Mouse (Mus musculus) forebrain, postnatal 0 days (tissue): ENCODE measurements around the gene Vsig10. TPM values are rescaled to one million over a fixed set of nuclear protein-coding genes. Genes with fewer than 3 reads are reported as not detected.
"Not testable (repeated sequence)": the region's sequence is repeated elsewhere in the genome, so short reads cannot be mapped to it uniquely, and the experiment has no call there.

Source experiments
- ATAC-seq: fragments of 200-750 bp; cut with Nextera tagmentation; 2 replicates; pipeline ENCODE4 v1.8.0; 2017; ENCODE audit warnings: mild to moderate bottlenecking, moderate library complexity
- DNase-seq: peaks from one replicate; pipeline ENCODE4 v3.0.0-alpha.2; 2015
- H3K27ac ChIP-seq: fragments of 300-500 bp; sonication (generic); 2 replicates; pipeline ENCODE4 v1.5.1; 2014; ENCODE audit warnings: low read depth, mild to moderate bottlenecking, antibody characterized with exemption, low read length, moderate library complexity, mixed read lengths
- H3K27me3 ChIP-seq: fragments of 300-500 bp; sonication (generic); 2 replicates; pipeline ENCODE4 v1.6.1; 2014; ENCODE audit warnings: mild to moderate bottlenecking, low read length, mixed read lengths; ENCODE audit not compliant: insufficient read depth
- H3K36me3 ChIP-seq: fragments of 300-500 bp; sonication (generic); 2 replicates; pipeline ENCODE4 v1.6.1; 2014; ENCODE audit warnings: mild to moderate bottlenecking, moderate library complexity; ENCODE audit not compliant: insufficient read depth
- H3K4me1 ChIP-seq: fragments of 300-500 bp; sonication (generic); 2 replicates; pipeline ENCODE4 v1.6.1; 2014; ENCODE audit warnings: antibody characterized with exemption; ENCODE audit not compliant: insufficient read depth
- H3K4me2 ChIP-seq: fragments of 300-500 bp; sonication (generic); 2 replicates; pipeline ENCODE4 v1.6.1; 2014; ENCODE audit warnings: low read depth, mild to moderate bottlenecking, moderate library complexity
- H3K4me3 ChIP-seq: fragments of 300-500 bp; sonication (generic); 2 replicates; pipeline ENCODE4 v1.5.1; 2014; ENCODE audit warnings: low read depth, low read length, mixed read lengths
- H3K9ac ChIP-seq: fragments of 300-500 bp; sonication (generic); 2 replicates; pipeline ENCODE4 v1.6.1; 2014; ENCODE audit warnings: mild to moderate bottlenecking
- H3K9me3 ChIP-seq: fragments of 300-500 bp; sonication (generic); 2 replicates; pipeline ENCODE4 v1.6.1; 2016; ENCODE audit warnings: low read length
- CTCF ChIP-seq: sonication (generic); IDR thresholded peaks from 2 replicates; pipeline ENCODE4 v1.5.1; 2016; ENCODE audit warnings: antibody characterized with exemption, control low read depth, low read depth
- WGBS: fragments of 180-500 bp; shearing (Covaris S2); extraction: QIAGEN DNeasy Blood & Tissue Kit; methylation state at CpG from one replicate; pipeline ENCODE4 v1.1.7; 2014; 5-methylcytosine and 5-hydroxymethylcytosine counted together
- polyA plus RNA-seq: library from polyadenylated mRNA; unstranded; fragments of >200 nt; fragmentation: Nextera tagmentation; extraction: Ambion mirVana; gene quantifications from 2 replicates; pipeline ENCODE4 v1.2.1, GENCODE M21; 2015
- total RNA-seq: library from RNA; depleted of rRNA; stranded (reverse); fragments of >200 nt; gene quantifications from 2 replicates; pipeline ENCODE4 v1.2.3, GENCODE M21; 2014

Gene Vsig10
- total and polyA plus RNA-seq, 2 experiments from 2014 or later: 1.0 to 1.4 TPM

DNA sequence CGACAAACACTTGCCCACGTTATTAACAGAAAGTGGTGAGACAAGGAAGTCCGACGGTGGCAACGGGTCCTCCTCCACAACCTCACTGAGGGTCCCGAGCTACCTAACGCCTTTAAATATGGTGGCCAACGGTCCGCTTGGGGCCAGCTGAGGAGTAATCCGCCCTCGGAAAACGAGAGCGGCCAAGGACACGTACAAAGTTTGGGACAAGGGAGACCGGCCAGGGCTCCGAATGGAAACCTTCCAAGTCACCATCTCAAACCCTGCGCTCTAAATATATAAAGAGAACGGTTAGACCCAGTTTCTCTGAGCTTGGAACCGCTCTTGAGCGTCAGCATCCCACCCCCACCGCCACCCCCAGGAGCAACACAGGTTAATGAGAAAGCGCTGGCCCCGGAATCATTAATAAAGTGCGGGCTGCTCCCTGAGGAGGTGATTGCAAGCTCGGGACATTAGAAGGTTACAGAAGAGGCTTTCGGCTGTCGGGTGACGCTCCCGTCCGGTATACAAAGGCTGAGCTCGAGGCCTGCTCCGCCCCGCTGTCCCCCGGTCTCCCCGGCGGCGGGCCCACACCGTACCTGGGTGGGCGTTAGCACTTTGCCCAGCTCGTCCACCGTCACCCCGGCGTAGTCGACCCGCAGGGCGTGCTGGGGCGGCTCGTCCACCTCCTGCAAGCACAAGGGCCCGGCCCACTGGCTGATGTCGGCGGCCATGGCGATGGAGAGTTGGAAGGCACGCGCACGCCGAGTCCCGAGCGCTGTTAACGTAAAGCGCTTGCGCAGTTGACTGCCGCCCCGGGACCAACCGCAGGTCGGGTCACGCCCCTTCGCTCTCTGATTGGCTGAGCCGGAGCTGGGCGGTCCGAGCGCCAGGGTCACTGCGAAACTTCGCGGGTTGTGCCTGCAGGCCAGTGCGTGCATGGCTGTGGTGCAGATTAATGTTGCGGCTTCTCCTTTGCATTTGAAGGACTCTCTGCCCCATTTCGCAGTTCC is 31.8 kb upstream of the Vsig10 start, which contains the start of gene Pebp1:
TSS of gene Pebp1 (minus strand) at position 795 of the 992 bp plus-strand sequence.
- Histone ChIP-seq H3K4me3 (peak within 1 kb of the TSS; percentile 67), H3K9me3 (no peaks in the 10 kb centered on the region), H3K4me2 (peak within 1 kb of the TSS; percentile 78), H3K36me3 (peaks cover 16% of the 10 kb centered on the region), H3K9ac (peak within 1 kb of the TSS; percentile 80), H3K4me1 (peaks cover 19% of the 10 kb centered on the region; the same call in 1 of the 2 replicates), H3K27me3 (no peaks in the 10 kb centered on the region), H3K27ac (peak within 1 kb of the TSS; percentile 46)
- WGBS: 3% methylated on average over 69 of the region's 77 CpGs
- ATAC-seq (peak; percentile 97), DNase-seq (peak; percentile 96)
- TF ChIP-seq CTCF: peak; percentile 24; the same call in 1 of the 2 replicates

DNA sequence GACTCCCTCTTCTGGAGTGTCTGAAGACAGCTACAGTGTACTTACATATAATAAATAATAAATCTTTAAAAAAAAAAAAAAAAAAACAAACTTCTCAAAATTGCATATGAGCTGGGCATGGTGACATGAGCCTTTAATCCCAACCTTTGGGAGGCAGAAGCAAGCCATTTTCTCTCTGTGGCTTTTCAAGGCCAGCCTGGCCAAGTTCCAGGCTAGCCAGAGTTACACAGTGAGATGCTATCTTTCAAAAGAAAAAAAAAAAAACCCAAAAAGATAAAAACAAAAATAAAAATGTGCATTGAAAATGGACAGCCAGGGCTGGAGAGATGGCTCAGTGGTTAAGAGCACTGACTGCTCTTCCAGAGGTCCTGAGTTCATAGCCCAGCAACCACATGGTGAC is 29.2 kb upstream of the Vsig10 start:
- peaks cover 12% of the 10 kb centered on the region; the same call in 1 of the 2 replicates for H3K4me1 ChIP-seq
- H3K27ac ChIP-seq: no peak overlapping the region
- TF ChIP-seq CTCF: no peak
- no peak overlapping the region for H3K4me3 ChIP-seq
- ATAC-seq: no peak
- no peaks in the 10 kb centered on the region for H3K27me3 ChIP-seq
- H3K9ac ChIP-seq: no peak overlapping the region
- H3K4me2 ChIP-seq: no peak overlapping the region
- no peaks in the 10 kb centered on the region for H3K9me3 ChIP-seq
- no peak for DNase-seq
- no peaks in the 10 kb centered on the region; the same call in 1 of the 2 replicates for H3K36me3 ChIP-seq

DNA sequence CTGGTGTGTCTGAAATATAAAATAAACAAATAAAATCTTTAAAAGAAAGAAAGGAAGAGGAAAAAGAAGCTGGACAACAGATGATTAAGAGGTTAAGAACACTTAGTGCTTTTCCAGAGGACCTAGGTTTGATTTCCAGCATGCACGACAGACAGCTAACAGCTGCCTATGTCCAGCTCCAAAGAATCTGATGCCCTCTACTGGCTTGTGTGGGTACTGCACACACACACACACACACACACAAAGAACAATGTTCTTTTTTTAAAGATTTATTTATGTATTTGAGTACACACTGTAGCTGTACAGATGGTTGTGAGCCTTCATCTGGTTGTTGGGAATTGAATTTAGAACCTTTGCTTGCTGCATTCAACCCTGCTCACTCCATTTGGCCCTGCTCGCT is 28.8 kb upstream of the Vsig10 start:
- no peak overlapping the region for H3K9ac ChIP-seq
- TF ChIP-seq CTCF: peak; percentile 33
- no peaks in the 10 kb centered on the region for H3K9me3 ChIP-seq
- no peak for DNase-seq
- H3K4me1 ChIP-seq: peaks cover 11% of the 10 kb centered on the region; the same call in 1 of the 2 replicates
- H3K4me3 ChIP-seq: no peak overlapping the region
- no peak overlapping the region for H3K27ac ChIP-seq
- ATAC-seq: no peak
- H3K4me2 ChIP-seq: no peak overlapping the region
- WGBS: 95% methylated on average over 2 of the region's 2 CpGs
- H3K36me3 ChIP-seq: no peaks in the 10 kb centered on the region
- no peaks in the 10 kb centered on the region for H3K27me3 ChIP-seq

DNA sequence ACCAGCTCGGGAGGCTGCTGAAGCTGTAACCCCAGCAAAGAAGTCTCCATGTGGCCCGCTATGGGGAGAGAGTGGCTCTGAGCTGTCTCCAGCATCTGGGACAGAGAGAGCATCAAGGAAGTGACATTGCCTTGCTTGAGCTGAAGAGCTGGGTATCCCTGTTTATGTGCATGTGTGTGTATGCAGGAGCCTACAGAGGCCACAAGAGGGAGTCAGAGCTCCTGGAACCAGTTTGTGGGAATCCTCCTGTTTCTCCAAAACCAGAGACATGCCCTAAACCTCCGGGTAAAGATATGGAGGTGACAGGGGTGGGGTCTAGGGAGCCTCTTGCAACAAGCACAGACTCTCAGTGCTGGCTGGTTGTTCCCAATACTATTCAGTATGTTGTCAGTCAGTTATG is 27.6 kb upstream of the Vsig10 start:
- H3K4me2 ChIP-seq: no peak overlapping the region
- no peak overlapping the region for H3K9ac ChIP-seq
- H3K27me3 ChIP-seq: no peaks in the 10 kb centered on the region
- no peaks in the 10 kb centered on the region for H3K36me3 ChIP-seq
- H3K4me1 ChIP-seq: 0 out of 2 replicates have a peak, but pooled peaks cover 4% of the 10 kb centered on the region
- DNase-seq (no peak), ATAC-seq (no peak)
- TF ChIP-seq CTCF: peak; percentile 52
- H3K9me3 ChIP-seq: no peaks in the 10 kb centered on the region
- no peak overlapping the region for H3K27ac ChIP-seq
- WGBS: 94% methylated on average over 3 of the region's 3 CpGs
- H3K4me3 ChIP-seq: no peak overlapping the region

DNA sequence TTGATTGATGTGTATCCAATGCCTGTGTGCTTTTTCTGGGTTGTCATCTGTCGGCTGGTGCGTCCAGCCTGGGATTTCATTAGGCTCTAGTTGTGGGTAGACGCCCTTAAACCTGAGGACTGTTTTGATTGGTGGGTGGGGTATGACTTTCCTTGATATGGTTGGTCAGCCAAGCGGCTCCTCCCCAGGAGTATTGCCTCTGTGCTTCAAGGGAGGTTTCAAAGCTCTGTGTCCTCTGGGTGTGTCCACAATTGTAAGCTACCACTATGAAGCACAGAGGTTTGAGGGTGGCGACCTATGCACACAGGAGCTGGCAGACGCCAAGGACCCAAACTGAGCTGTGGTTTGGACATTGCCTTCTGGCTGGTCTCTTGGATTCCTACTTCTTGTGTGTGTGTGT is 26.3 kb upstream of the Vsig10 start:
- no peak for DNase-seq
- WGBS: 85% methylated on average over 6 of the region's 6 CpGs

DNA sequence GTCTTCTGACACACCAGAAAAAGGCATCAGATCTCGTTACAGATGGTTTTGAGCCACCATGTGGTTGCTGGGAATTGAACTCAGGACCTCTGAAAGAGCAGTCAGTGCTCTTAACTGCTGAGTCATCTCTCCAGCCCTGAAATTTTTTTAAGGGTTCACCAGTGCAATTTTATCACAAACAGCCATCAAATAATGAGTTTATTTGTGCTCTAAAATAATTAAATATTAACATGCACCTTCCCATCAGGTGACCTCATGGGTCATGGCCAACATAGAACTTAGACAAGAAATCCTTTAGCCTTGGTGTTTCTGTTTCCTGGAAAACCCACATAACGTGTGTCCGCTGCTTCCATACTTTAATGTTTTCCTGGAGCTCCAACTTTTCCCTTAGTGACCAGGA is 25.1 kb upstream of the Vsig10 start:
- not testable (repeated sequence) for H3K27ac ChIP-seq, DNase-seq, H3K4me2 ChIP-seq, H3K9me3 ChIP-seq, H3K4me1 ChIP-seq, H3K4me3 ChIP-seq, H3K9ac ChIP-seq, H3K27me3 ChIP-seq, H3K36me3 ChIP-seq, ATAC-seq
- WGBS: 85% methylated on average over 3 of the region's 3 CpGs

More for the DNA sequence above, 26.3 kb upstream of the Vsig10 start:
- H3K4me3 ChIP-seq: no peak overlapping the region
- TF ChIP-seq CTCF: no peak
- H3K27ac ChIP-seq: no peak overlapping the region
- ATAC-seq: no peak
- H3K4me1 ChIP-seq: no peaks in the 10 kb centered on the region
- no peak overlapping the region for H3K9ac ChIP-seq
- H3K9me3 ChIP-seq: no peaks in the 10 kb centered on the region
- no peaks in the 10 kb centered on the region for H3K36me3 ChIP-seq
- no peak overlapping the region for H3K4me2 ChIP-seq
- no peaks in the 10 kb centered on the region for H3K27me3 ChIP-seq

DNA sequence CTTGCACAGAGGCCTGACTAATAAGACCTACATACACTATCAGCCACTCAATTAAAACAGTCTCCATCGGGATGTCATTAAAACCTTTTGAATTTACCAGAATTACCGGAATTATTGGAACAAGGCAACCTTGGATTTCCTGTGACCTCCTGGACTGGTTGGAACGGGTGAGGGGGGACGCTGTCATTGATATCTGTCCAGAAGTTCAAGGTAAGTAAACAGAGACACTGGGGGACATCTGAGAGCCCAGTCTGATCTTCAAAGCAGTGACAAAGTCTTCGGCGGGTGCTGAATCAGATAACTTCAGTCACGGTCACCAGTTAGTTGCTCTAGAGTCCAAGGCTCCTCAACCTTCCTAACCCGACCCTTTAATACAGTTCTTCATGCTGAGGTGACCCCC is 23.9 kb upstream of the Vsig10 start:
- WGBS: 93% methylated on average over 8 of the region's 8 CpGs
- no peak overlapping the region for H3K4me2 ChIP-seq
- no peak for ATAC-seq
- no peaks in the 10 kb centered on the region for H3K27me3 ChIP-seq
- no peak overlapping the region for H3K9ac ChIP-seq
- no peak for TF ChIP-seq CTCF
- no peak overlapping the region for H3K27ac ChIP-seq
- DNase-seq: no peak
- H3K4me3 ChIP-seq: no peak overlapping the region
- no peaks in the 10 kb centered on the region for H3K36me3 ChIP-seq
- H3K4me1 ChIP-seq: no peaks in the 10 kb centered on the region
- no peaks in the 10 kb centered on the region for H3K9me3 ChIP-seq
